Mouse (Mus musculus) embryo, embryonic 10 days (tissue): ENCODE results near the gene Mia.
A peak's percentile ranks its signal among the peaks of the same experiment; 100 is the strongest.

Experiments
- DNase-seq: peaks from one replicate; pipeline ENCODE4 v3.0.0-alpha.2; 2015; ENCODE audit warnings: low spot score

Mia gene

DNA sequence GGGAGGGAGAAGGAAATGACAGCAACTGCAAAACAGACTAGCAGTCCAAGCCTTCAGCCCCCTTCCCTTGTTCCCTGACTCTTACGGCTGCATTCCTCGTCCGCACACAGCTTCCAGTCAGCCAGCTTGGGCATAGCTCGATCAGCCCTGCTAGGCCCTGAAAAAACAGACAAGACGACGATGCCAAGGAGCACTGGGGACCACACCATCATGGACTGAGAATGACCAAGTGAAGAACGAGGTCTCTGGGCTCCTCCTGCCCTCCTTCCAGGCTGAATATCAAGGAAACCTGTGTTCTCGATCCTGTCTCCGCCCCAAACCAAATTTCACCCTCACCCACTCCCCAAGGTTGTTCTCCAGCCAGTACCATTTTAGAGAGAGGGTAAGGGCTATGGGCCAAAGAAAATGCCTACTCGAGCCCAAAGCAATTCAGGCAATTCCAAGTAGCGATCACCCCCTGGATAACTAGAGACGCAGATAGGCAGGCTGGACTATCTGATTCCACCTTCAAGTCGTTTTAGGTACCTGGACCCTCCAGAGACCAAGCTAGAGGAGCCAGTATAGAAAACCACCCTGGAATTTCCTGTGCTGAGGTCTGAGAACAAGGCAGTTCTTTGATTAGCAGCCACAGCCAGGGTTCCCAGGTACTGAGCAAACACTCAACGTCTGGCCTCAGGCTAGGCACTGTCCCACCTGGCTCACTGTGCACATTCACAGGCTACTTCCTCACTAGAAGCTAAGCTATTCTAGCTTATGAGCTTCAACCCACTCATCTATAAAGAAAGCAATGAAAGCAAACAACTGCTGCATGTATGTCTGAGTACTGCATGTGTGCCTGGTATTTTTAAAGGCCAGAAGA is at the start of gene Mia, which contains the start of gene Gm21983:
Gene Mia (minus strand): TSS at position 321 of the 859 bp plus-strand sequence.
Gene Gm21983 (minus strand): TSS at position 250 of the 859 bp plus-strand sequence.
- DNase-seq: no peak

GRCm38 (mm10) chr7:27228865-27229264 is 47.9 kb upstream of the Mia start:
- no peak for DNase-seq

DNA sequence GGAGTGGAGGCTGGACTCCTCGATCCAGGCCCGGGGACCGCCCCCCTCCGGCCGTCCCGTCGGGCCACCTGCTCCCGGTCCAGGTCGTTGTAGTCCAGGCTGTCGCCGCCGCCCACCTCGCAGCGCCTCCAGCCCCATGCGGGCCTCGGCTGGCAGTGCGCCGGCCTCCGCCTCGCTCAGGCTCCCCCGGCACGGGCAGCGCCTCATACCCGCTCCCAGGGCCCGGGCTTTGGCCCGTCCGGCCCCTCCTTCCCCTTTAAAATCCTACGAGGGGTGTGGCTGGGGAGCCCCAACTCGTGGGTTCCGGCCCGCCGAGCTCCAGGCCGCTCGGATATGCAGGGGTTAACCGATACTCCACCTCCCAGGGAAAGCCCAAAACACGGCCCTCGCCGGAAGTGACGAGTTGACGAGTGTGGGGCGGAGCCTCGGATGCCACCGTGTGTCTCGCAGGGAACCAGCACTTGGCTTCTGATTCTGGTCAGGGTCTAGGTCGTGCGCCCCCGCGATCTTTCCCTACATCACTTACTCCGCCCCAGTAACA is 47.4 kb upstream of the Mia start, which contains the start of gene Itpkc:
Gene Itpkc (minus strand): TSS at position 381 of the 541 bp plus-strand sequence.
- peak; percentile 99 for DNase-seq

DNA sequence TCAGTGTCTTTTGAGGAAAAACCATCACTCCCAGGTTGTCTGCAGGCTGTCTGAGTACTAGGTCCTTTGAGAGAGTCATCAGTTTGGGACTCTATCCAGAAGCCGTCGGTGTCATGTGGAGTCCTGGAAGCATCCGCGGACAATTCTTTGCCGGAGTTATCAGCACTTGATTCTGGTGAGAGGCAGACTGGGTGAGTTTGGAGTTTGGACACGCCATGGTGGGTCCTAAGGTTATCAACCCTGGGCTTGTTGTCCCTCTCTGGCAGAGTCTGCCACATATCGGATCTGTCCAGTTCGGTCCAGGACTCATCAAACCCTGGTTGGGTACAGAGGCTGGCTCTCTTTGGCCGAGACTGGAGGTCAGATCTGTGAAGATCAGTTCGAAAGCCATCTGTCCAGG is 46.7 kb upstream of the Mia start:
- DNase-seq: no peak

DNA sequence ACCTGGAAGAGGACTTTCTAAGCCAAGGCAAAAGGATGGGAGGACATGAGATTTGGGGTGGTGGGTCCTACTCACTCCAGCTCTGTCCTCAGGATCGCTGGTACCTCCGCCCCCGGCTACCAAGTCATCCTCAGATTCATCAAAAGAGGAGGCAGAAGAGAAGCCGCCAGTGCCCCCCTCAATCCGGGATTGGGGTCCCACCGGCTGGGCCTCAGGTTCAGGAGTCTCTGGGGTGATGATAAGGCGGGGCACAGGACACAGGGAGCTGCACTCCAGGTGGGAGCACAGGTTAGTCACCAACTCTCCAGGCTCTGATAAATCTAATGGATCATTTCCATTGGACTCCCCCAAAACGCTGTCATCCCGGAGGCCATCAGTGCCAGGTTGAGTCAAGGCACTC is 46.3 kb upstream of the Mia start:
- DNase-seq: no peak

DNA sequence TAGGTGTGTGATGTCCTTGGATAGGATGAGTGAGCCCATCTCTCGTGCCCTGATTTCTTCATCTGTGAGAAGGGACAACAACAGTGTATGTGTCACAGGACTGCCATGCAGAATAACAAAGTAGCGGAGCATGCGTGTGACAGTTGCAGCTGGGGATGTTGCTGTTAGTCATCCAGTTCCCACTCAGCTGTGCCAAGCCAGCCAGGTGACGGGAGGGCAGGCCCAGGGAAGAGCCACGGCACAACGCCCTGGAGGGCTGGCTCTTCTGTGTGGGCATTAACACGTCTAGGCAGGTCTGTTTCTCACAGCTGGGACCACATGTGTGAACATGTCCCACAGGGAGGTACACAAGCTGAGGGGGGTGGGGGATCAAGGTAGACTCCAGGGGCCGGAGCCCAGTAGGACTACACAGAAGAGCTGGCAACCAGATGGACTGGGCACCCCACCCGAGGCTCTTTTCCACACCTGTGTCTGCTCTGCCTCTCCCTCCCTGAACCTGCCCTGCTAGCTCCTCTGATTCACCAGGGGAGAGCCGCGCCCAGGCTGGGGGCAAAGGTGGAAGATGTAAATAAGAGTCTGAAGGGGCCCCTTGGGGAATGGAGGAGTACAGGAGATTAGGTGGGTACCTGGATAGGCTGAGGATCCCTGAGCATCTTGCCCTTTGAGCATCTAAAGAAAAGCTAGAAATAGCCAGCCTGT is 44.1 kb upstream of the Mia start:
- DNase-seq: no peak

GRCm38 (mm10) chr7:27222538-27222937 is 41.6 kb upstream of the Mia start:
- no peak for DNase-seq

DNA sequence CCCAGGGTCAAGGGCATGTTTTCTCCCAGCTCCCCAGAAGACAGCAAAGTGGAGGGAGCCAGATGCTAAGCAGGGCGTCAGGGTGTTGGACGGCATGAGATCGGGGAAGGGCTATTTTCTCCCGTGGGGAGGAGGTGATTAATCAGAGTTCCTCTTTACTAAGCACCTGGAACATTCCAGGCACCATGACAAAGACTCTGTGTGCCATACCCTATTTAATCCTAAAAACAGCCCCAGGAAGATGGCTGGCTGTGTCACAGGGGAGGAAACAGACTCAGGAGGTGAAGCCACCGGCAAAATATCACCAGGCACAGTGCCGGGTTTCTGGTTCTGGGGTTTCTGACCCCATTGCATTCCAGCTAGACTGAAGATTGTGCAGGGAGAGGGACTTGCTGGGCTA is 41.0 kb upstream of the Mia start:
- no peak for DNase-seq

DNA sequence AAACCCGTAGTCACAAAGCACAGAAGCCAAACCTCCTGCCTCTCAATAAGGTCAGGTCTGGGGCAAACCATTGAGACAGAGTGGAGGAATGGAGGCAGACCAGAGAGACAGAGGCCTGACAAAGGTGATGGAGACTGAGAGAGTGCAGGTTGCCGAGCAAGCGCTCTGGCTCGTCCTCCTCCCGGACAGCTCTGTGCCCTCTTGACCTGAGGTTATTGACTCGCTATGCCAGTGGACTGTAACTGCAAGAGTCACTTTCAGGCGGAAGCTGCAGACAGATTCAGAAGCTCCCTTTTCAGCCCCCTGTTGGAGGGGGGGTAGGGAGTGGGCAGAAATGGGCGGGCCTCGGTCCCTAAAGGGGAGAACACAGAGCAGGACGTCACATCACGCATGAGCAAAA is 39.0 kb upstream of the Mia start:
- DNase-seq: no peak

DNA sequence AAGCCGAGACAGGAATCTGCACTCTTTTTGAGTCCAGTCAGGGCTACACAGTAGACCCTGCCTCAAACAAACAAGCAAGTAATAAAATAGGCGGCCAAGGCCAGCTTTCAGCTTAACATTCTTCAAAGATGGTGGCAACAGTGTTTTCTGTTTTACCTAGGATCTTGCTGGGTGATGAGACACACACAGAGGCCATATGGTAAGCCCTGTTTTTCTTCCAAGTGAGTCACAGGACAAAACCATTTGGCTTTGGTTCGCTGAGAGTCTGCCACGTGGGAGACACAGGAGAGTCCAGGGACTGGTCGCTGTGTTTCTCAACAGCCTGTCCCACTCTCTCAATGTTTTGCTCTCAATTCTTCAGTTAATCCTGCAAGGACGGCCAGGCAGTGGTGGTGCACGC is 37.6 kb upstream of the Mia start:
- DNase-seq: no peak

GRCm38 (mm10) chr7:27212626-27213025 is 31.7 kb upstream of the Mia start:
- no peak for DNase-seq

DNA sequence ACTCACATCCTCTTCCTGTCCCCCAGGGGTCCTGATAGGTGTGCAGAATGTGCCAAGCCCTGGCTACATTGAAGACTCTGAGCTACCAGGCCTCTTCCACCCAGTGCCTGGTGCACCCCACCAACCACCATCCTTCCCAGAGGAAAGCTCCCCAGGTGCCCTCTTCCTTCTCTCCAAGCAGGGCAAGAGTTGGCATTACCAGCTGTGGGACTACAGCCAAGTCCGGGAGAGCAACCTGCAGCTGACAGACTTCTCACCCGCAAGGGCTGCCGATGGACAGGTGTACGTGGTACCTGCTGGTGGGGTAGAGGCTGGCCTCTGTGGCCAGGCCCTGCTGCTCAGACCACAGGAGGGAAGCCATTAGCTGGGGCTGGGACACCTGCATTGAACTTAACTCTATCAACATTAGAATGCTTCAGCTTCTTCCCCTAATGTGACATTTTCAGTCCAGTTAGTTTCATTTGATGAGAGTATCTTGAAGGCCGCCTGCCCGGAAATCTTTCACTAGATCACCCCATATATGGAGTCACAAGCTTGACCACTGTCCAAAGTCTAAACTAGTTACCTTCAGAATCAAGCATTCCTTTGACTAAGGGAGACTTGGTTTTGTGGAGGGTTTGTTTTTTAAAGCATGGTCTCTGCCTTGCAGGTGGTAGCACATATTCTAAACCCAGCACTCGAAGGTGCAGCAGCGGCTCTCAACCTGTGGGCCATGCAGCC is 22.9 kb upstream of the Mia start:
- DNase-seq: no peak

GRCm38 (mm10) chr7:27198779-27199178 is 17.8 kb upstream of the Mia start:
- DNase-seq: no peak

DNA sequence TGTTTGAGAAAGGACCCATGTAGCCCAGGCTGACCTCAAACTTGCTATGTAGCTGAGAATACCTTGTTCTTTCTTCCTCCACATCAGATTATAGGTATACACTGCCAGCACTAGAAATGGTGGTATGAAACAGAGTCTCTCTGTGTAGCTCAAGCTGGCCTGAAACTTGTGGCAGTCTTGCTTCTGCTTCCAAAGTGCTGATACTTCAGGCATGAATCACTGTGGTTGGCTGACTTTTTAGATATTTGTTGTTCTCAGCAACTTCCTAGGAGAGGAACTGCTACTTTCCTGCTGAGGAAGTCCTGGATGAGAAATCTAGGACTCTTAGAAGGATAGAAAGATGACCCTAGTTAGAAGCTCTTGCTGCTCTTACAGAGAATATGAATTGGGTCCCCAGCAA is 17.4 kb upstream of the Mia start:
- no peak for DNase-seq

DNA sequence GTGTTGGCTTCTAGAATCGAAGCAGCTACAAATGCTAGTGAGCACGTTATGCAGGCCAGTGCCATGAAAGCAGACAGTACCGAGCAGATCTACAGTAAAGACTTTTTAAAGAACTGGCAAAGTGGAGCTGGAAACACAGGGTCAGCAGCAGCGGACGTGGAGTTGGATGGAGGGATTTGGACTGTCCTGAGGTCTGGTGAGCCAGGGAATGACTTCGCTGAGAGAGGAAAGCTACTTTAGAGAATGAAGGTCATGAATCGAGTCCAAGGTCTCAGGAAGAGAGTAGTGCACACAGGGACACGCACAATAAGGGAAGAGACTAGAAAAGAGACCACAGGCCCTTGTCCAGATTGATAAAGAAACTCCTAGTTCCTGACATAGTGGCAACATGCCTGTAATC is 16.7 kb upstream of the Mia start:
- DNase-seq: no peak

DNA sequence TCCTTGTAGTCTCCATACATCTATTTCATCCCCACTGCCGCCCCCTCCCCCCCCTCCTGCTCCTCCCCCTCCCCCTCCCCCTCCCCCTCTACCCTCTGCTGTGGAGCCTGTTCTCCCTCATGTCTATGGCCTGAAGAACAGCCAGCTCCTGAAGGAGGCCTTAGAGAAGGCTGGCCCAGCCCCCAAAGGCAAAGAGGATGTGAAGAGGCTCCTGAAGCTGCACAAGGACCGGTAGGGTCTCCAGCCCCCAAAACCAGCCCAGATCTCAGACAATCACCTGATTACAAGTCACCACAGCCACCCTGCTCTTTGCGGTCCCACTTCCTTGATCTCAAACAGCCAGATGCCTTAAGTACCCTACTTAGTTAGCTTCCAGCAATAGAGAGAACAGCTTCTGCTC is 16.2 kb upstream of the Mia start:
- DNase-seq: no peak

GRCm38 (mm10) chr7:27195681-27196611 is 15.0 kb upstream of the Mia start, which contains the start of the genes BC024978 and Snrpa:
Gene BC024978, plus strand, starts transcription at chr7:27195781.
Gene Snrpa, minus strand, starts transcription at chr7:27196271.
- DNase-seq: peak; percentile 99

DNA sequence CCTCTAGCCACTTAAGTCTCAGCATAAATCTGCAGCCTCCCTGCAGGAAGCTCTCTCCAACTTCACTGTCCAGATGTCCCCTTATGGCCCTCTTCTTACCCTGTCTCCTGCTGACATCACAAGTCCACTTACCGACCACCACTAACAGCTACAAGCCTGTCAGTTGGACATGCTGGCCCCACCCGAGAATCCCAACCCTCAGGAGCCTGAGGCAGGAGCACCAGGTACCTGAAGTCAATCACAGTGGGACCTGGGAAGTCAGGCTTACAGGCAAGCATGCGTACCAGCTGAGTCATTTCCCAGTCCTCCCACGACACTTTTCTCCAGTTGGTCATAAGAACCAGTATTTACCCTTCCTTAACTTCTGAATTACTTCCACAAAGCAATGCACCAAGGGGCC is 12.8 kb upstream of the Mia start:
- DNase-seq: no peak

GRCm38 (mm10) chr7:27192434-27192833 is 11.5 kb upstream of the Mia start:
- DNase-seq: no peak

GRCm38 (mm10) chr7:27189271-27189931 is 8.4 kb upstream of the Mia start:
- DNase-seq: no peak

- no peak for DNase-seq
Observed at GRCm38 (mm10) chr7:27185986-27186385, 5.0 kb upstream of the Mia start.
